Mouse (Mus musculus): ENCODE measurements around the gene Iqgap1. TPM values are rescaled to one million over a fixed set of nuclear protein-coding genes. Genes with fewer than 3 reads are reported as not detected.

The Iqgap1 gene
- total RNA-seq, 2 experiments from 2014 or later: 95.5 to 114 TPM

- no peak for DNase-seq
Observed at GRCm38 (mm10) chr7:80843910-80844640, 18.3 kb upstream of the Iqgap1 start.

DNA sequence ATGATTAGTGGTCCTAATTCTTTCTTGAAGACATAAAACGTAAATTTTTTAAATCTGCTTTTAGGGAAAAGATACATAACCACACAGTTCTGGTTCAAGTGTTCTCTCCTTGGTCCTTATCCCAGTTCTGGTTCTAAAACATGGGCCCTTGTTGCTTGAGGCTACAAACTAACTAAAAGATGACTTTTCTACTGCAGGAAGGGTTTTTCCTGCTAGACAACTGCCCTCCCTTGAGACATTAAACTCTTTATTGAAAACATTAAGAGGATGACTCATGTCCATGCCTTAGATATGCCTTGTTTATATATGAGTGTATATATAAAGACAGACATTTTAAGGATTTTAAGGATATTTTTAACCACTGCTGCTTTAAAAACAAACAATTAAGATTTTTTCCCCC is 17.4 kb upstream of the Iqgap1 start:
- no peak for DNase-seq

GRCm38 (mm10) chr7:80842132-80842531 is 16.4 kb upstream of the Iqgap1 start:
- no peak for DNase-seq

DNA sequence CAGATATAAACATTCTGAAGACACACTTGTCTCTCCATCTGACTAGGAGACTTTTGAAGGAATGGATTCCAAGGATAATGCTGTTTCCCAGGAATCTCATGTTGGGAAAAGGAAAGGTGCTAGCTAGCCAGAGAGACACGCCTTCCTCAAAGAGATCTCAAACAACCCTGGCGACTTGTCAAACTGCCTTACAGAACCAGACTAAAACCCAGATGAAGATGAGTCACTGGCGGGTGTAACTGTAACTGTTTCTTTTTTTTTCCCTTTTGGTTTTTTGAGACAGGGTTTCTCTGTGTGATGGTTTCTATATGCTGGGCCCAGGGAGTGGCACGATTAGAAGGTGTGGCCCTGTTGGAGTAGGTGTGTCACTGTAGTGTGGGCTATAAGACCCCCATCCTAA is 15.2 kb upstream of the Iqgap1 start:
- DNase-seq: peak in 1 of 2 experiments; percentile 46

- DNase-seq: no peak
Observed at GRCm38 (mm10) chr7:80840241-80840640, 14.5 kb upstream of the Iqgap1 start.

- no peak for DNase-seq
Observed at GRCm38 (mm10) chr7:80839755-80840154, 14.0 kb upstream of the Iqgap1 start.

DNA sequence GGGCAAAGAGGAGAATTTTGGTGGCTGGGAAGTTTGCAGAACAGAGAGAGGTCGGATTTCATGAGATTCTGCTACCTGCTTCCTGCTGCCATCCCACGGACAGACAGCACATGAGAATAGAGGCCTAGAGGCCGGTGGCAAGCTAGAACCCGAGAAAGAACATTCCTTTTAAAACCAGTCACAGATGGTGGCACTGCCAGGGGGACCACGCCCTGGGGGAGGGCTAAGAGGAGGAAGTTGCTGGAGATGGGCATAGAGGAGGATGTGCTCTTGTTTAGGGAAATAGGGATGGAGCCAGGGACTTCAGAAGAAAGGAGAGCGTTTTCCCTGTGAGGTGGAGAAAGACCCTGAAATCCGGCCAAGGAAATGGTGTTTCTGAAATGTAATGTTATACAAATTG is 12.5 kb upstream of the Iqgap1 start:
- no peak for DNase-seq

- DNase-seq: peak; percentile 71 to 80
Observed at GRCm38 (mm10) chr7:80837736-80838135, 12.0 kb upstream of the Iqgap1 start.

DNA sequence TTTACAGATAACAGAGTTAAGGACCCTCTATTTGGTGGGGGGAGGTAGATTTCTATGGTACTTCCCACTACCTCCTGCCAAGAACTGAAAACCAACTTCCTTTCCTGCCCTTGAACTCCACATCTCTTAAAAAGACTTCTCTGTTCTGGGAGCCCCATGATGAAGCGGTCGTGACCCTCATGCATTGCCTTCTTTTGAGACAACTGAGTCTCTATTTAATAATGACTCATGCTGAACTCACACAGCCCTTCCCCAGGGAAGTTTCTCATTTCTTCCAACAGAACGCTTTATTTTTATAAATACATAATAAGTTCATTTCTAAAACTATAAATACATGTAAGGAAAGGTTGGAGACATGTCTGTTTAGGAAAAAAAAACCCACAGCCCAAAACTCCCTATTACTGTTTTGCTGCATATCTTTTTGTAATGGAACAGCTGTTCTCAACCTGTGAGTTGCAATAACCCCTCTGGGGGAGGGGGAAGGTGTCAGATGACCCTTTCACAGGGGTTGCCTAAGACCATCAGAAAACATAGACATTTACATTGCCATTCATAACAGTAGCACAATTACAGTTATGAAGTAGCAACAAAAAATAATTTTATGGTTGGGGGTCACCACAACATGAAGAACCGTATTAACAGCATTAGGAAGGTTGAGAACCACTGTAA is 10.3 kb upstream of the Iqgap1 start:
- DNase-seq: no peak

DNA sequence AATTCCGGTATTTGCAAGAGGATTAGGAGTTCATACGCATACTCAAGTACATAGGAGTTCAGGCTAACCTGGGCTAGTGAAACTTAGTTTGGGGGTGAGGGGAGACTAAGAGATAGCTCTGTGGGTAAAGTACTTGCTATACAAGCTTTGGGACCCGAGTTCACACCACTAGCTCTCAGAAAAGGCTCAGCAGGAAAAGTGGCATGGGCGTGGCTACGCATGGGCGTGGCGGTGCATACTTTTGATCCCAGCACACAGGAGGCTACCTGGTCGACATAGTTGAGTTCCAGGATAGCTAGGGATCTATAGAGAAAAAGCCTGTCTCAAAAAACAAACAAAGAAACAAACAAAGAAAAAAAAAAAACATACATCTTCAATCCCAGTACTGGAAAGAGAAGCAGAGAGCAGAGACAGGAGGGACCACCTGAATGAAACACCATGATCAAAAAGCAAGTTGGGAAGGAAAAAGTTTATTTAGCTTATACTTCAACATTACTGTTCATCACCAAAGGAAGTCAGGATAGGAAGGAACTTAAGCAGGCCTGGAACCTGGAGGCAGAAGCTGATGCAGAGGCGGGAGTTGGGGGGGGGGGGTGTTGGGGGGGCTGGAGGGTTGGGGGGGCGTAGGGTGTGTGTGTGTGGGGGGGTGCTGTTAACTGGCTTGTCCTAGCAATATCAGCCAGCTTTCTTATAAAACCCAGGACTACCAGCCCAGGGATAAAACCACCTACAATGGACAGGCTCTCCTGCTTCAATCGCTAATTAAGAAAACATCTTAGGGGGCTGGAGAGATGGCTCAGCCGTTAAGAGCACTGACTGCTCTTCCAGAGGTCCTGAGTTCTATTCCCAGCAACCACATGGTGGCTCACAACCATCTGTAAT is 8.1 kb upstream of the Iqgap1 start:
- DNase-seq: no peak

- DNase-seq: peak; percentile 56 to 69
Observed at GRCm38 (mm10) chr7:80832996-80833650, 7.3 kb upstream of the Iqgap1 start.

DNA sequence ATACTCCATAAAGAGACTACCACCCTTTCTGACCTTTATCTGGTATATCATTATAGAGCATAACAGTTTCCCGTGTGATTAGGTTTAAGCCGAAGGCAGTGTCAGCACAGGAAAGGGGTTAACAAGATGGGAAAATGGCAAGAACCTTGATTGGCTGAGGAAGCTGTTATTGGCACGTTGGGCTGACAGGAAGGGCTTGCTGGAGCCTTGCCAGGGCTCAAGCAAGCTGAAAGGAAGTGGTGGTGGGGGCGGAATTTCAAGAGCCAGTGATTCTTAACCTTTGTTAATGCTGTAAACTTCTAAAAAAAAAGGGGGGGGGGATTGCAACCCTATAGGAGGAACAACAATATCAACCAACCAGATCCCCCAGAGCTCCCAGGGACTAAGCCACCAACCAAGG is 6.4 kb upstream of the Iqgap1 start:
- DNase-seq: peak in 1 of 2 experiments; percentile 62

DNA sequence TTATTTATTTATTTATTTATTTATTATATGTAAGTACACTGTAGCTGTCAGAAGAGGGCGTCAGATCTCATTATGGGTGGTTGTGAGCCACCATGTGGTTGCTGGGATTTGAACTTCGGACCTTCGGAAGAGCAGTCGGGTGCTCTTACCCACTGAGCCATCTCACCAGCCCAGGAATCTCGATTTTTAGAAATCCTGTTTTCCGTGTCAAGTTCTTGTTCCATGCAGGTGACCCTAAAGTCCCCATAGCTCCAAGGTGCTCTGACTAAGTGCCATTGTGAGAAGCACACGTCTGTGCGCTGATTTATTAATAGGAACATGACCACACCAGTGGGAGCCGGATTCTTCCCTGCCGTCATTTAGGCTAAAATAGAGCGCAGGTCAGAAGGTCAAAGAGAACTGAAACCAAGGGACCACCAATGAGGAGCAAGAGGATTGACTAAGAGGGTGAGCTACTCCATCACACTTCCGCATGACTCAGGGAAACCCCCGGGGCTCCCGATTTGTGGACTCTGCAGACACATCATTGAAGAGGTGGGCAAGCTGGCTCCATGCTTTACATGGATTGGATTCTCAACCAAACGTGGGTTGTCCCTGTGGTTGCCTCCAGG is 4.5 kb upstream of the Iqgap1 start:
- peak in 1 of 2 experiments; percentile 26 for DNase-seq

DNA sequence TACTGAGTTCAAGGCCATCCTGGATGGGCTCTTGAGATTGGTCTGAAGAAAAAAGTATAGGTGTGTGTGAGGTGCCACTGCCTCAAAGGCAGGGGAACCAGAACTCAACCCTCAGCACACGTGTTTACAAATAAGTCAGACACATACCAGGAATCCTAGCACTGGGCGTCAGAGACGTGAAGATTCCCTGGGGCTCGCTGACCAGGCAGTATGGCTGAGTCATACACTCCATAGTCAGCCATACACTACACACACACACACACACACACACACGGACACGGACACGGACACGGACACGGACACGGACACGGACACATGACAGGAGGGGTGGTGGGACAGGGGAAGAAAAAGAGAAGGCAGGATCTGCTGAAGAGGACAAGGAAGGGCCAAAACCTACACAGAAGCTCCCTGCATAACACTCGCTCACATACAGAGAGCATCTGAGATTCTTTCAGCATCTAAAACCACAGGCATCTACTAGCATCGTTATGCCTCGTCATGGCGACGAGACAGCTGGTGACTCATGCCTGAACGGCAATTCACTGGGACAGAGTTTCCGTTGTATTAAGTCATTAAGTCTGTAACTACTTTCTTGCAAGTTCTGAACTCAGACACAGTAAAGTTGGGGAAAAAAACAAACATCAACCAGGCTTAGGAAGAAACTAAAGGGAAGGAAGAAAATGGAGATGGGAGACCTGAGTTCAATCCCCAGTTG is 2.5 kb upstream of the Iqgap1 start:
- peak; percentile 74 to 82 for DNase-seq

DNA sequence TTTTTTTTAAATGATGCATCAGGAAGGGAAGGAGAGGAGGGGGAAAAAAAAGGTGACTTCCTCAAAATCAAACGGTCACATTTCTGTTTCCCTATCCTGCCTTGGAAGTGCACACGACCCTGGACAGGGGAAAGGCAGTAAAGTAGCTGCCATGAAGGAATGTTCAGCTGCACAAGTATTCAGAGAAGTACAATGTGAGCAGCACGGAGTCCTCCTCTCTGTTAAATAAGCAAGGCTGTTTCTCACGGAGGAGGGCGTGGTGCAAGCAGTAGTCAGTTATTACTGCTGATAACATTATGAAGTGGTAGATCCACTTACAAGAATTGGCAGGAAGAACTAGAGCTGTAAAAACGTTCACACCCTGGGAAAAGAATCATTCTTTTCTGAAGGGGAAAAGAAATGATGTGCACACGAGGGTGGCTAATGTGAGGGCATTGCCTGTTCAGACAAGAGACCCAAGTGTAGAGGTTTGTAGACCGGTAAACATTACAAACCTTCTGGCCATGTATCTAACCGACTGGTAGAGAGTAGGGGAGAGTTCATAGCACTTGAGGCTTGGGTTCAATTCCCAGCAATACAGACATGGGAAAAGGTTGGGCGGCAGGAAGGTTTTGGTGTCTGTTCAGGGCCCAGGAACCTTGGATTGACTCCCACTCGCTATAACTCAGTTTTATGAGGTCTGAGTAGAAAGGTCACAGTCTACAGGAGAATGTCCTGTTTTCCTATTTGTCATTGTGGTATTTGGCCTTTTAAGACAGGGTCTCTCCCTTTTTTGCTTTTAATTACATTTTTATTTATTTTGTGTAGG is 1.7 kb downstream of the Iqgap1 start:
- DNase-seq: peak; percentile 45 to 53

DNA sequence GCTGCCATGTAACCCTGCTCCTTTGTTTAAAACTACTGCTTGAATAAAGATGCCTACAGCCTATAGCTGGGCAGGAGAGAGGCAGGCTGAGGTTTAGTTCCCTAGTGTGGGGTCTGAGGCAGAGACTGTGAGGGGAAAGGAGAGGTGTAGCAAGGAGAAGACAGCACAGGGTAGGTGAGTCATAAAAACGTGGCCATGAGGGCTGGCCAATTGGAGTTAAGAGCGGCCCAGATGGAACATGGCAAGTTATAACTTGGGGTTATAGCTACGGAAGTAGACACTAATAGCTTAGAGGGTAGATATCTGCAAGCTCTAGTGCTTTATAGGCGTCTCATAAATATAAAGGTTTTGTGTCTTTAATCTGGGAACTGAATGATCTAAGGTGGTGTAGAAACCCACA is 2.5 kb downstream of the Iqgap1 start:
- no peak for DNase-seq

GRCm38 (mm10) chr7:80820838-80821237 is 4.9 kb downstream of the Iqgap1 start:
- DNase-seq: no peak

DNA sequence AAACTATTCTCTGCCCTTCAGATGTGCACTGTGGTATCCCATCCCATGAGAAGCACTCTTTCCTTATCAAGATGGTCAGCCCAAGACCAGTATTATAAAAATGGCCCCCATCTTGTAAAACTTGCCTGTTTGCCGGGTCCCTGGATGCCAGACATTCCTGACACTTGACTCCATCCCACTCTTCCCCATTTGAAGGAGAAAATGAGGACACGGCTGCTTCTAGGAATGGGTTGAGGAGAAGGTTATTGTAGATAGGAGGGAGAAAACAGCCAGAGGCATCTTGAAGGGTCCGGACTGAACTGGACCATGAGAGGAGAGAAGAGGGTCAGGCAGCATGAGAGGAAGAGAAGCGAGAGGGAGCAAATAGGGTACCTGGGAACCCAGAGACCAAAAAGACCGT is 9.1 kb downstream of the Iqgap1 start:
- no peak for DNase-seq

GRCm38 (mm10) chr7:80813397-80813796 is 12.4 kb downstream of the Iqgap1 start:
- DNase-seq: peak; percentile 33 to 70

DNA sequence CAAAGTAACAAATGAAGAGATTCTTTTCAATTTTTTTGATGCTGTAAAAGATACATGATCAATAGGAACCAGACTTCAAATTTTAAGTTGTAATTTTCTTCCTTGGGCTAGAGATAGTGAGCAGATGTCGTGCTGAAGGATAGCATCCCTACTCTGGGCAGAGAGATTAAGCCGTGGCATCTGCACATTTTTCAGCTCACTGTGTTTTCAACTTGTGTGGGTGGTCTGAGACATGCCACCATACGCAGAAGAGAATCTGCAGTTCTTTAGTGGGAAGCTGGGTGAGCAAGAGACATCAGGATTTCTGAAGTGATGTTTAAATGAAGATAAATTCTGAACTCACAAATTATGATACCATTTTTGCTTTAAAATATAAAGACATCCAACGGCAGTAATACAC is 19.4 kb downstream of the Iqgap1 start:
- no peak for DNase-seq

Data from adrenal gland, postnatal 36 days (tissue).